Comparison of ENCODE assay signal across 8 mouse cellular contexts in genomic region chr19:46598720-46599252, GRCm38 (mm10). TPM values are rescaled to one million over a fixed set of nuclear protein-coding genes. Genes with fewer than 3 reads are reported as not detected.
DNase-seq lines count a peak whose midpoint lies in the region; ATAC-seq and TF ChIP-seq lines count a peak whose summit lies in the region.

TSS of gene Wbp1l (plus strand) at chr19:46599084.

- H3K4me1 ChIP-seq in hindbrain, embryonic 13.5 days (replicated peaks) = peaks cover 38% of the 10 kb centered on the region

- POLR2A ChIA-PET in Patski (lab: Charles Lee) = interaction anchor here (1.3 kb wide), 1 partner anchor 68 kb away, joined by 3 read pairs; no protein-coding TSS in a partner anchor

- H3K9ac ChIP-seq in hindbrain, embryonic 13.5 days = peak within 1 kb of the TSS; percentile 91

- peak; percentile 97 for ATAC-seq in Patski
- peak; percentile 99 for ATAC-seq in hindbrain, embryonic 13.5 days (ENCODE audit: low FRiP score)

- no peak for TF ChIP-seq CTCF in Patski (IDR thresholded peaks at IDR 0.05)

- no peaks in the 10 kb centered on the region for H3K9me3 ChIP-seq in hindbrain, embryonic 13.5 days

- H3K4me3 ChIP-seq in hindbrain, embryonic 13.5 days = peak within 1 kb of the TSS; percentile 91

- H3K4me2 ChIP-seq in hindbrain, embryonic 13.5 days = peak within 1 kb of the TSS; percentile 93

- DNase-seq in Patski (ENCODE audit: low read depth, low spot score) = peak; percentile 93
- DNase-seq in cerebellum, postnatal 14 days = peak; percentile 95 to 97
- peak; percentile 95 to 99 for DNase-seq in frontal cortex, postnatal 14 days (ENCODE audit: low spot score in 2 of 2)
- peak; percentile 80 to 88 for DNase-seq in layer of hippocampus, postnatal 25 days (ENCODE audit: extremely low spot score in 1 of 2, low spot score in 1 of 2)
- DNase-seq in lung, postnatal 25 days (ENCODE audit: low spot score) = peak; percentile 99
- peak; percentile 98 for DNase-seq in retina, embryonic 14.5 days (ENCODE audit: low spot score)
- DNase-seq in thymus, postnatal 4 days = peak; percentile 95

- H3K27ac ChIP-seq in hindbrain, embryonic 13.5 days = peak within 1 kb of the TSS; percentile 80

- H3K36me3 ChIP-seq in hindbrain, embryonic 13.5 days = peaks cover 36% of the 10 kb centered on the region

- under 1% methylated on average over 22 of the region's 22 CpGs for WGBS in hindbrain, embryonic 13.5 days

- no peaks in the 10 kb centered on the region for H3K27me3 ChIP-seq in Patski
- no peaks in the 10 kb centered on the region for H3K27me3 ChIP-seq in hindbrain, embryonic 13.5 days

- CTCF ChIA-PET in Patski (lab: Charles Lee) = interaction anchor here (3.7 kb wide), 1 partner anchor 11 kb away, joined by 26 read pairs; no protein-coding TSS in a partner anchor

- in situ Hi-C loops in Patski (cut with MboI; ENCODE audit: low pct_unique_long_range_greater_than_20kb) = no loop called here

RNA-seq across cellular contexts. Expression of gene Wbp1l, which starts in this region (rescaled TPM):
- 73.3 TPM for polyA plus RNA-seq in Patski (2021)
- 42.2 and 44.5 TPM in 2 replicates for polyA plus RNA-seq in hindbrain, embryonic 13.5 days (2015; fragmentation: Nextera tagmentation; extraction: Ambion mirVana)
- total RNA-seq in layer of hippocampus, postnatal 25 days (2021) = 10 to 100 TPM; 37.8 to 37.9 TPM

Comparison
In these comparisons a context has a peak if more than half of its experiments do, and no peak if none do; other contexts are left out.
1. Peak in every context shown above with its lines: DNase-seq, ATAC-seq, H3K4me3 ChIP-seq and H3K27ac ChIP-seq.